Mouse (Mus musculus): ENCODE results near the gene H2-Ke6. TPM values are rescaled to one million over a fixed set of nuclear protein-coding genes. Genes with fewer than 3 reads are reported as not detected.

H2-Ke6 gene
- polyA plus RNA-seq, 1 experiment from 2014 or later: 49.3 TPM

- CTCF ChIA-PET: no interaction called here
- POLR2A ChIA-PET: no interaction called here
- ATAC-seq: no peak
- TF ChIP-seq CTCF (IDR thresholded peaks at IDR 0.05): no peak
- H3K27me3 ChIP-seq: peaks cover 7% of the 10 kb centered on the region
- DNase-seq (ENCODE audit: low read depth, low spot score): no peak
- in situ Hi-C loops (cut with MboI; ENCODE audit: low pct_unique_long_range_greater_than_20kb): no loop called here
These were observed 10.6 kb upstream of the H2-Ke6 start for GRCm38 (mm10) chr17:34038440-34038839.

DNA sequence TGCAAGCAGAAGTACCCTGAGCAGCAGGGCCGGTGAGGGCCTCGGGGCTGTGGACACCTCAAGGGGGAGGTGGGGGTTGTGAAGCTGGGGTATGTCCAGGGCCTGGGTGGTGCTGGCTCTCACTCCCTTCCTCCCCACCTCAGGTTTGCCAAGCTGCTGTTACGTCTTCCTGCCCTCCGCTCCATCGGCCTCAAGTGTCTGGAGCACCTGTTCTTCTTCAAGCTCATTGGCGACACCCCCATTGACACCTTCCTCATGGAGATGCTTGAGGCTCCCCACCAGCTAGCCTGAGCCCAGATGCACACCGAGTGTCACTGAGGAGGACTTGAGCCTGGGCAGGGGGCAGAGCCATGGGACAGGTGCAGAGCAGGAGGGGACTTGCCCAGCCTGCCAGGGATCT lies 9.4 kb upstream of the H2-Ke6 start:
- peaks cover 7% of the 10 kb centered on the region for H3K27me3 ChIP-seq
- in situ Hi-C loops (cut with MboI; ENCODE audit: low pct_unique_long_range_greater_than_20kb): no loop called here
- ChIA-PET CTCF (no interaction called here), POLR2A (no interaction called here)
- no peak for TF ChIP-seq CTCF (IDR thresholded peaks at IDR 0.05)
- no peak for ATAC-seq
- DNase-seq (ENCODE audit: low read depth, low spot score): no peak

DNA sequence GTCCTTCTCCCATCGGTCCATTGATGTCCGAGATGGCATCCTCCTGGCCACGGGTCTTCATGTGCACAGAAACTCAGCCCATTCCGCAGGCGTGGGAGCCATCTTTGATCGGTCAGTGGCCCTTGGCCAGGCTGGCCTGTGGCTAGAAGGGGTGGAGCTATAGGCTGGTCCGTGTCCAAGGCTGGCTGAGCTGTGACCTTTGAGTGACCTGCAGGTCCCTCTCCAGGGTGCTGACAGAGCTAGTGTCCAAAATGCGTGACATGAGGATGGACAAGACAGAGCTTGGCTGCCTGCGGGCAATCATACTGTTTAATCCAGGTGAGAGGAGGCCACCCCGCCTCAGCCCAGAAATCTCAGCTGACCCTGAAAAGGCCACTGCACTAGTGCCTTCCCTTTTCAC lies 8.8 kb upstream of the H2-Ke6 start:
- in situ Hi-C loops (cut with MboI; ENCODE audit: low pct_unique_long_range_greater_than_20kb): no loop called here
- ChIA-PET CTCF (no interaction called here), POLR2A (no interaction called here)
- peaks cover 7% of the 10 kb centered on the region for H3K27me3 ChIP-seq
- TF ChIP-seq CTCF (IDR thresholded peaks at IDR 0.05): no peak
- ATAC-seq (no peak), DNase-seq (ENCODE audit: low read depth, low spot score) (no peak)

DNA sequence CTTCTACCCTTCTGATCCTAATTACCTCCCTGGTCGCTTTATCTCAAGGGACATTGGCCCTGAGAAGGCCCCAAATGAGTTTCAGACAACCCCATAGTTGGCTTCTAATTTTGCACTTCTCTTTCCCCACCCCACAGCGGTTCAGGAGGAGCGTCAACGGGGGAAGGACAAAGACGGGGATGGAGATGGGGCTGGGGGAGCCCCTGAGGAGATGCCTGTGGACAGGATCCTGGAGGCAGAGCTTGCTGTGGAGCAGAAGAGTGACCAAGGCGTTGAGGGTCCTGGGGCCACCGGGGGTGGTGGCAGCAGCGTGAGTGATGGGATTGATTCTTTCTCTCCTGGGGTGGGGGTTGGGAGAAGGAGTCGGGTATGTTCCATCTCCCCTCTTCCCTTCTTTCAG lies 7.7 kb upstream of the H2-Ke6 start:
- CTCF ChIA-PET: no interaction called here
- H3K27me3 ChIP-seq: no peaks in the 10 kb centered on the region
- in situ Hi-C loops (cut with MboI; ENCODE audit: low pct_unique_long_range_greater_than_20kb): no loop called here
- DNase-seq (ENCODE audit: low read depth, low spot score) (no peak), ATAC-seq (no peak)
- TF ChIP-seq CTCF (IDR thresholded peaks at IDR 0.05): no peak
- POLR2A ChIA-PET: no interaction called here

DNA sequence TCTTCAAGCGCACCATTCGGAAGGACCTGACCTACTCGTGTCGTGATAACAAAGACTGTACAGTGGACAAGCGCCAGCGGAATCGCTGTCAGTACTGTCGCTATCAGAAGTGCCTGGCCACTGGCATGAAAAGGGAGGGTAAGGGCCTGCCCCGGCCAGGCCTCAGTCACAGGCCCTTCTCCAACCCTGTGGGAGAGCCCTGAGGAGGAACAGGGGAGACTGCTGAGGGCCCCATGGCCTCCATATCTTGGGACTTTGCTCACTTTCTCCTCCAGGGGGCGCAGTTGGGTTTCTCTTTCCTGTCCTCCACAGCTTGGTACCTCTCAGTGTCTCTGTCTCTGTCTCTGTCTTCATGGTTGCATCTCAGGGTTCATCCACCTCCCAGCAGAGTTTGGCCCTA lies 6.2 kb upstream of the H2-Ke6 start:
- TF ChIP-seq CTCF (IDR thresholded peaks at IDR 0.05): no peak
- DNase-seq (ENCODE audit: low read depth, low spot score): no peak
- no peak for ATAC-seq
- in situ Hi-C loops (cut with MboI; ENCODE audit: low pct_unique_long_range_greater_than_20kb): no loop called here
- no peaks in the 10 kb centered on the region for H3K27me3 ChIP-seq
- CTCF ChIA-PET: interaction anchor here (1.3 to 1.7 kb wide), 2 partner anchors 101 to 136 kb away, joined by 5 to 6 read pairs; no protein-coding TSS in a partner anchor
- POLR2A ChIA-PET: no interaction called here

DNA sequence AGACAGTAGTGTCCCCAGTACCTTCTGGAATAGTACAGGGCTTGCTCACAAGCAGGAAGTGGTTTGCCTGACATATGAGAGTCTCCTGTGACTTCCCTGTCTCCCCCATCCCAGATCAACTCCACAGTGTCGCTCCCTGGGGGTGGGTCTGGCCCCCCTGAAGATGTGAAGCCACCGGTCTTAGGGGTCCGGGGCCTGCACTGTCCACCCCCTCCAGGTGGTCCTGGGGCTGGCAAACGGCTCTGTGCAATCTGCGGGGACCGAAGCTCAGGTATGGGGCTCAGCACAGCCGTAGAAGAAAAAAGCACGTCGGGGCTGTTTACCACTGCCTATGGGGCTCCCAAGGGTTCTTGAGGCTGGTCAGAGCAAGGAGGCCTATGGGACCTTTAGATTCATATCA lies 5.6 kb upstream of the H2-Ke6 start:
- no peak for ATAC-seq
- TF ChIP-seq CTCF (IDR thresholded peaks at IDR 0.05): no peak
- in situ Hi-C loops (cut with MboI; ENCODE audit: low pct_unique_long_range_greater_than_20kb): no loop called here
- POLR2A ChIA-PET: no interaction called here
- H3K27me3 ChIP-seq: no peaks in the 10 kb centered on the region
- DNase-seq (ENCODE audit: low read depth, low spot score): no peak
- CTCF ChIA-PET: interaction anchor here (1.7 kb wide), 1 partner anchor 137 kb away, joined by 6 read pairs; no protein-coding TSS in a partner anchor

DNA sequence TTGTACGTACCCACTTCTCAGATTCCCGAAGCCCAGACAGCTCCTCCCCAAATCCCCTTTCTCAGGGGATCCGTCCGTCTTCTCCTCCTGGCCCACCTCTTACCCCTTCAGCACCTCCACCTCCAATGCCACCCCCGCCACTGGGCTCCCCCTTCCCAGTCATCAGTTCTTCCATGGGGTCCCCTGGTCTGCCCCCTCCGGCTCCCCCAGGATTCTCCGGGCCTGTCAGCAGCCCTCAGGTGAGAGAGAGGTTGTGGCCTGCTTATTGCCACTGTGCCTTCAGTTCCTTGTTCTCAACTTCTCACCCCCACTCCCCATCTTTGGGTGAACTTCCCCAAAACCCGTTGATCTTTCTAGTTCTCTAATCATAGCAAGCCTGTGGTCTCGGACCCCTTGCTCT lies 4.9 kb upstream of the H2-Ke6 start:
- no peaks in the 10 kb centered on the region for H3K27me3 ChIP-seq
- DNase-seq (ENCODE audit: low read depth, low spot score): no peak
- in situ Hi-C loops (cut with MboI; ENCODE audit: low pct_unique_long_range_greater_than_20kb): no loop called here
- POLR2A ChIA-PET: interaction anchor here (1.3 kb wide), 1 partner anchor 10 kb away, joined by 5 read pairs; no protein-coding TSS in a partner anchor
- no peak for ATAC-seq
- TF ChIP-seq CTCF (IDR thresholded peaks at IDR 0.05): no peak
- CTCF ChIA-PET: no interaction called here

DNA sequence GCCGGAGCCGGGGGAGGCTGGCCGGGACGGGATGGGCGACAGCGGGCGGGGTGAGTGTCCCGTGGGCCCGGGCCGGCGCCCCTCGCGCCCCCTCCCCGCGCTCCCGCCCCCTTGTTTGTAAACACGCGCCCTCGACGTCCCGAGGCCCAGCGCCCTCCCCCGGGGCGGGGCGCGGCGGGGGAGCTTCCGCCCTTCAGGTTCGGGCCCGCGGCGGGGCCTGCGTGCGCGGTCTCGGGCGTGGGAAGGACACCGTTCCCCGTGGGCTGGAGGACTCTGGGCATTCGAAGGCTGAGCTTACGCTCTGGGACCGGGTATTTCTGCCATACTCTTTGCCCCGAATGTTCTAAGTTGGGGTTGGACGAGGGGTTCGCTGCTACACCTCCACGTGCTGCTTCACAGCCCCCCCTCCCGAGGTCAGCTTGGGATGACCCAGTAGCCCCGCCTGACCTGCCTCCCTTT lies 4.3 kb upstream of the H2-Ke6 start:
- no peak for TF ChIP-seq CTCF (IDR thresholded peaks at IDR 0.05)
- no peaks in the 10 kb centered on the region for H3K27me3 ChIP-seq
- ATAC-seq (peak; percentile 16), DNase-seq (ENCODE audit: low read depth, low spot score) (no peak)
- CTCF ChIA-PET: interaction anchor here (1.1 kb wide), 1 partner anchor 10 kb away, joined by 3 read pairs; no protein-coding TSS in a partner anchor
- POLR2A ChIA-PET: interaction anchor here (0.7 to 1.3 kb wide), 2 partner anchors 10 to 80 kb away, joined by 3 to 5 read pairs; no protein-coding TSS in a partner anchor
- in situ Hi-C loops (cut with MboI; ENCODE audit: low pct_unique_long_range_greater_than_20kb): no loop called here

DNA sequence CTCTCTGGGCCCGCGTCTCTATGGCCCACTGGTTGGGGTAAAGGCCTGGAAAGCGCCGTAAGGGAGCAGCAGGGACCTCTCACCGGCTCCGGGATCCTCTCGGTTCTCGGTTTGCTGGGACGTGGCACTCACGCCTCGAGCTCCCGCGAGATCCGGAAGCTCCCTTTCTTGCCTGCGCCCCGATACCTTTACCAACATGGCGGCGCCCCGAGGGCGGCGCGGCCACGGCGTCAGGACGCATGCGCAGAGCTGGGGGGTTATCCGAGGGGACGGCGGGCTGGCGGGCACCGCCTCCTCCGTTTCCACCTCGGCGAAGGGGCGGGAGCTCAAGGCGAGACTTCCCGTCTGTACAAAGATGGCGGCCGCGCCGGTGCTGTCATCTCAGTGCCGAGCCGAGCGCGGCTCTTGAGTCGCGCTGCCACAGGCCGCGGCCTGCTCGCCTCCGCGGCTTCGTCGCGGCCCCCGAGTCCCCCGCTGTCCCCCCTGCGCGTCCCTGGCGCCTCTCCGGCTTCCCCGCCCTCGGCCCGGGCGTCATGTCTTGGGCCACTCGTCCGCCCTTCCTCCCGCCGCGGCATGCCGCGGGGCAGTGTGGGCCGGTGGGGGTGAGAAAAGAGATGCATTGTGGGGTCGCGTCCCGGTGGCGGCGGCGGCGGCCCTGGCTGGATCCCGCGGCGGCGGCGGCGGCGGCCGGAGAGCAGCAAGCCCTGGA lies 3.8 kb upstream of the H2-Ke6 start, which contains the start of the genes Slc39a7 and Rxrb:
Gene Slc39a7 (minus strand): TSS at position 218 of the 709 bp plus-strand sequence.
Gene Rxrb (plus strand): TSS at position 348 of the 709 bp plus-strand sequence.
- no peaks in the 10 kb centered on the region for H3K27me3 ChIP-seq
- ChIA-PET CTCF (interaction anchor here (1.1 kb wide), 1 partner anchor 9 kb away, joined by 3 read pairs; no protein-coding TSS in a partner anchor), POLR2A (interaction anchor here (0.7 to 1.3 kb wide), 2 partner anchors 9 to 80 kb away, joined by 3 to 5 read pairs; no protein-coding TSS in a partner anchor)
- no peak for TF ChIP-seq CTCF (IDR thresholded peaks at IDR 0.05)
- DNase-seq (ENCODE audit: low read depth, low spot score): peak; percentile 82
- ATAC-seq: peak; percentile 54
- in situ Hi-C loops (cut with MboI; ENCODE audit: low pct_unique_long_range_greater_than_20kb): no loop called here

- in situ Hi-C loops (cut with MboI; ENCODE audit: low pct_unique_long_range_greater_than_20kb): no loop called here
- TF ChIP-seq CTCF (IDR thresholded peaks at IDR 0.05): no peak
- no peaks in the 10 kb centered on the region for H3K27me3 ChIP-seq
- CTCF ChIA-PET: interaction anchor here (1.1 kb wide), 1 partner anchor 8 kb away, joined by 3 read pairs; no protein-coding TSS in a partner anchor
- POLR2A ChIA-PET: no interaction called here
- DNase-seq (ENCODE audit: low read depth, low spot score) (no peak), ATAC-seq (peak; percentile 3)
These were observed 3.0 kb upstream of the H2-Ke6 start for GRCm38 (mm10) chr17:34030861-34031326.

- H3K27me3 ChIP-seq: no peaks in the 10 kb centered on the region
- no peak for DNase-seq (ENCODE audit: low read depth, low spot score)
- ATAC-seq: no peak
- ChIA-PET POLR2A (no interaction called here), CTCF (no interaction called here)
- in situ Hi-C loops (cut with MboI; ENCODE audit: low pct_unique_long_range_greater_than_20kb): no loop called here
- no peak for TF ChIP-seq CTCF (IDR thresholded peaks at IDR 0.05)
These were observed 2.2 kb upstream of the H2-Ke6 start for GRCm38 (mm10) chr17:34029890-34030595.

Data from Patski (cell line).